Mouse (Mus musculus): ENCODE data around the gene Wrb.

DNA sequence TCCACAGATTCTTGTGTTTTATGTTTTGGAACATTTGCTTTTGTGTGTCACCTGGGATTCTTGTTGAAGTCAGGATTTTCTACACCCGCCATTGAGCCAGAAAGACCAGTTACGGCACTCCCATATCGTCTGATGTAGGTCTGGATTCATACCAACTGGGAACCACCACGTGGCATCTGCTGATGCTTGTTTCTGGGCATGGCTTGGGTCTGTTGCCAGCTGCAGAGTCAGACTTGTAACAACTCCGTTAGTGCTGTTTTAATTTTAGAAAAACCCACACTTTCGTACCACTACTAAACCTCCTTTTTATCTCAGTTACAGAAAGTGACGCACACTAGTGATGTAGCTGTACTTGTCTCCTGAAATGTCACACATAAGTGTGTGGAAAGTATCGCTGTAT lies 10.8 kb downstream of the Wrb start:
- no peak for TF ChIP-seq GATA1 (IDR thresholded peaks at IDR 0.05; ENCODE audit: borderline replicate concordance, low read length)
- TF ChIP-seq FLI1 (IDR thresholded peaks at IDR 0.05; ENCODE audit: low read length): no peak

Data from megakaryocyte, embryonic 14.5 days (primary cell).